Mouse (Mus musculus) cerebellum, adult 18-20 months (tissue): ENCODE data around the gene Nf2.
A peak's percentile ranks its signal among the peaks of the same experiment; 100 is the strongest.

ENCODE experiments used
- DNase-seq, 2 experiments: peaks; one replicate each; pipeline ENCODE4 v3.0.0; 2021

Gene Nf2

DNA sequence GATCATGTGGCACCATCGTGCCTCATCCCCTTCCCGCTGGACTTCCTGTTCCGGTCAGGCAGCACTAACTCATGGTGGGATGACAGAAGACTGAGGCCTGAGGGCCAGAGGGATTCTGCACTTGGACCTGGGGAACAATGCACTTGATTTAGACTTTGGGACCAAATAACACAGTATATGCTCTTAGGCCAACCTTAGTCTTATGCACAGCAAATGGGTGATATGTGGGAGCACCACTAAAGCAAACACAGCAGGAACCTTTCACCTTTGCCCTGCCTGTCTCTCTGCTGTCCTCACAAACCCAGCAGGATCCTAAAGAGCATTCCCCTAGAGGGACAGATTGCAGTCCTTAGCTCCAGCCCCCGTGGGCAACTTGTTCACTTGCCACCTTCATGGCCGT lies 108.6 kb downstream of the Nf2 start:
- DNase-seq: no peak

GRCm38 (mm10) chr11:4738719-4739118 lies 110.6 kb downstream of the Nf2 start:
- DNase-seq: no peak

- peak; percentile 69 to 72 for DNase-seq
Measured at GRCm38 (mm10) chr11:4737682-4738081, 111.7 kb downstream of the Nf2 start.

DNA sequence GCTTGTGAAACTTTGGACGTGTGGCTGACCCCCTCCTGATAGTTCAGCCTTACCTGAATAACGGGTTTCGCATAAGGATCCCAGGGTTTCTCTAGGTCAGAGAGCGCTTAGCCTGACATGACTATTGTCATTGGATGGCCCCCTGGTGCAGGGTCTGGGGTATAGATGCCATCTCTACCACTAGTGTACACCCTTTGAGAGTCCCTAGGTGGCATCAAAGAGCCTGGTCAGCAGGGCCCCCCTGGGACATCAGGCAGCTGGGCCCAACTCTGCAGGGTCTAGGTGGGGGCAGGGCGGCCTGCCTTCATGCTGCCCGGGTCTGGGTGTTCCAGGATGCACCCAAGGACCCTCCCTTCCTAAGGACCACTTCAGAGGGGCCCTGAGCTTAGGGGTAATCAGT lies 113.0 kb downstream of the Nf2 start:
- DNase-seq: no peak

- no peak for DNase-seq
Measured at GRCm38 (mm10) chr11:4734179-4734578, 115.2 kb downstream of the Nf2 start.

DNA sequence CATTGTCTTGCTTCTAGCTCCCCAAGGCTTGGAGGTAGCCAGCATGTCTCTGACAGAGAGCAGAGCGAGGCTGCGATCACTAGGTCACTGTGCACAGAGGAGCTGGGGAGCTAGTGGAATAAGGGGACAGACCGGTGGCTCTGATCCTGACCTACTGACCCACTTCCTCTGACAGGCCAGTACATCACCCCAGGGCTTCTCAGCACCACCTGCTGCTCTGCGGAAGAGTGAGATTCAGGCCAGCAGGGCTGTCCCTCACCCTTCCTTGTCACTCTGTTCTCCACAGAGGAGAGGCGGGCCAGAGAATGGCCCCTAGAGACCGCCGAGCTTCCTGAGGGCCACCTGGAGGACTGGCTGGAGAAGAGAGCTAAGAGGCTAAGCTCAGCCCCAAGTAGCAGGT lies 117.6 kb downstream of the Nf2 start:
- peak; percentile 50 to 63 for DNase-seq

DNA sequence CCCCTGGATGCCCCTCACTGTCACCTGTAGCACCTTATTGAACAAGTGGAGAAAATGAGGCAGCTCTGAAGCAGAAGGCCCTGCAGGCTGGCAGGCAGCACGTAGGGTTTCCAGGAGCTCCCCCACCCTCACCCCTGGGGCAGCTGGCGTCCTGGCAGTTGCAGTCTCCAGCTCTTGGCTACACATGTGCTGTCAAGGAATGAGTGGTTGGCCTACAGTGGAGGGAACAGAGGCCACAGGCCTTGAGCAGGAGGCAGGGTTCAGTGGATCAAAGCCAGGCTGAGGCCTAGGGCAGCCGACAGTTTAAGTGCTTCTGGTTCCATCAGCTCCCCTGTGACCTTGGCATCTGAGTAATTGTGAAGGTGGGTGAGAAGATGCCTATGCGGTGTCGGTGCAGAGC lies 118.4 kb downstream of the Nf2 start:
- DNase-seq: no peak

DNA sequence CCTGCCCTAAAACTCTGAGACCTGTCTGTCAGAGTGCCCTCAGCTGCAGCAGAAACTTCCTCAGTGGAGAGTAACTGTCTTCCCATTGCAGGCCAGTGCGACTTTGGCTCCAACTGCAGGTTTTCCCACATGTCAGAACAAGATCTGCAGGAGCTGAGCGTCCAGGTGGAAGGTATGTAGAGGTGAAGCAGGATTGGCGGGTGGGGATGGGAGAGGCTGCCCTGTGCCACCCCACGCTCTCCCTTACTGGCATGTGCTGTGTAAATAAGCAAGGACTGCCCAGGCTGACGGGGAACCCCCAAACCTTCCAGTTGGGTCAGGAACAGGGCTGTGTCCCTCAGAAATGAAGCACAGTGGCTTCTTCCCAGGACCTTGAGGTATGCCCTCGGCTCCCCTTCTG lies 119.2 kb downstream of the Nf2 start:
- no peak for DNase-seq

GRCm38 (mm10) chr11:4729603-4730002 lies 119.7 kb downstream of the Nf2 start:
- no peak for DNase-seq

- DNase-seq: no peak
Measured at GRCm38 (mm10) chr11:4721728-4722127, 127.6 kb downstream of the Nf2 start.

DNA sequence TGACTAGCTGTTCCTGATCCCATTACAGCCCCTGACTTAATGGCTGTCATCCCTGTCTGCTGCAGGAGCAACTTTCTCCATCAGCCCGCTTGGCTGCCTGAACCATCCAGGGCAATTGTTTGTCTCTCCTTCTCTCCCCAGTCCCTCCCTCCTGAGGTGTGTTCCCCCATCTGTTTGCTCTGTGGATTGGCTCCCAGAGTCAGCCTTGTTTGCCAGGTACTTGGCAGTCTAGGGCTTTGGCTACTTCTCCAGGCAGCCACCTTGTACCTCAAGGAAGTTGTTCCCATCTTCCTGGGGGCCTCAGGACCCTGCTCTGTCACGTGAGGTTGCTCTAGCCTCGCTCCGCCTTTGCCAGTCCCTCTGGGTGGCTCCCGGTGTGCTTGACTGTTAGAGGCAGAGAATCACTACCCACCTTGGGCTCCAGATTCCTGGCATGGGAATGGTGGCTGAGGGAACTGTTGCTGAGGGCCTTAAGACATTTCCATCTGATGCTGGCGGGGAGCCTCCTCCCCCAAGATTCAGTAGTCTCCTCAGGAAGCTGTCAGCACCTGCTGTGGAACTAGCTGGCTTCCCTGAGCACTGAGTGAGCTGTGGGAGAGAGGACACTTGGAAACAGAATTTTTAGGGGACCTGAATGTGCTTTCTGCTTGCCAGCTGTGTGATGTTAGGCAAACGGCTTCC lies 128.3 kb downstream of the Nf2 start:
- peak; percentile 73 to 88 for DNase-seq

DNA sequence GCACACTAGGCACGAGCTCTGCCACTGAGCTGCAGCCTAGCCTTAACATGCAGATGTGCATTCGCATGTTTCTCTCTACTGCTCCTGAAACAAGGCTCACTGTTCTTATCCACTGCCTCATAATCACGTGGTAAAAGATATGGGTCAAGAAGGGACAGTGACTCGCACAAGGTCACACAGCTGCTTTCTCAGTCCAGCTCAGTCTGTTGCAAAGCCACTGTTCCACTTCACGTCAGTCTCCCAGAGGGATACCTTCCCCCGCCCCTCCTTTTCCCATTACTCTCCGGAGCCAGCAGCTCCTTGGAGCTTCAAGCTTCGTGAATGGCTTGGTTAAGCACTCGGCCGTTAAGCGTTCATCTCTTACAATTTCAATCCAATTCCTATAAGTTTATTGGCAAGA lies 128.9 kb downstream of the Nf2 start:
- no peak for DNase-seq

DNA sequence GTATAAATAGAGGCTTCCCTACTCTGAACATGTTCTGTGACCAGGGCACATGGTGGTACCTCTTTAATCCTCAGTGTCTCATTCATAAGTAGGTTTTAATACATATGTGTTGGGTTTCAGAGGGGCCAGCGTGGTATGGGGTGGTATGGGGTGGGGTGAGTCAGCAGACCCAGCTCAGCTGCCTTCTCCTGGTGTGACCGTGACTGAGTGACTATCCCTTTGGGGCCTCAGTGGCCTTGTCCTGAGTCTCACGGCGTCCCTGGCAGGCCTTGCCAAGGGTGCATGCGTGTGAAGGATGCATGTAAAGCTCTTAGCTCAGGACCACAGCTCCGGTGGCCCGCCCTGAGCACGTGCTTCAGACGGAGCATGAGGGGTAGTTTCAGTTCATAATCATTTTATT lies 129.4 kb downstream of the Nf2 start:
- DNase-seq: no peak

DNA sequence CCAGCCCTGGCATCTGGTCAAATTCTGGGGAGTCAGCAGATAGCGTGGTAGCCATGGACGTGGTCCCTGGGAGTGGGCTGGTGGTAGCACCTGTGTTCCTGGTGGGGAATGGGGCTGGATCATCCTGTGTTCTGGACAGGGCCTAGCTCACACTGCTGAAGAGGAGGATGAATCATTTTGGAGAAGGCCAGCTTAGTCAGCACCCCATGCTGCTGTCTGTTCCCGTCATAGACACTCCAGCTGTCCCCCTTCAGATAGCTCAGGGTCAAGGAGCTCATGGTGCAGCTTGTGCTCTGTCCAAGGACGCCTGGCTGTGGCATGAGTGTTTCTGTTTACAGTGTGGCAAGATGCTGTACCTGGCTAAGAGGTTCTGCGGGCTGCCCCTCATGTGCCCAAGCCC lies 130.8 kb downstream of the Nf2 start:
- DNase-seq: peak in 1 of 2 experiments; percentile 39

GRCm38 (mm10) chr11:4716530-4717236 lies 132.7 kb downstream of the Nf2 start:
- no peak for DNase-seq
